In the genomic region with DNA sequence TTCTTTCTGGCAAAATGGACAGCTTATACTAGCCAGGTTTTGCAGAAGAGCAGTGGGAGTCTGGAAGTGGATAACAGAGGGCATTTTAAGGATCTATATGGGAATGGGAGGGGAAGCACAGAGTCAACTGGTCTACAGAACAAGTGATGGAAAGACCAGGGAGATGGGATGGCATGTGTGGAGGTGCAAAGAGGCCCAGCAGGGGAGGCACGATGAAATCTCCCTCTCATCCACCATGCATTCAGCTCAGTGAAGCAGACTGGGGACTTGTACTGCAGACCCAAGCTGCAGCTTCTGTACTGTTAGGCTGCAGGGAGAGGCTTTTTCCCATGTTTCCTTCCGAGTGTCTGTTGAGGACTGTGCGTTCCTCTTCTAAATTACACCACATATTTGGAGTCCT, we compare ENCODE assay signal across 8 mouse cellular contexts. TPM values are rescaled to one million over a fixed set of nuclear protein-coding genes. Genes with fewer than 3 reads are reported as not detected.
A peak's percentile ranks its signal among the peaks of the same experiment; 100 is the strongest.
DNase-seq lines count a peak whose midpoint lies in the region; ATAC-seq and TF ChIP-seq lines count a peak whose summit lies in the region.

No protein-coding gene starts in this region.

- H3K4me1 ChIP-seq in kidney, embryonic 15.5 days: peaks cover 11% of the 10 kb centered on the region; the same call in 1 of the 2 replicates
- H3K4me1 ChIP-seq in kidney, adult 2 months (ENCODE audit: control insufficient read depth, insufficient read depth, low read length): no peaks in the 10 kb centered on the region
- H3K4me1 ChIP-seq in forebrain, embryonic 14.5 days (ENCODE audit: control insufficient read depth, insufficient read depth, low read length): peaks cover 21% of the 10 kb centered on the region
- peaks cover 5% of the 10 kb centered on the region for H3K4me1 ChIP-seq in midbrain, embryonic 11.5 days (ENCODE audit: control insufficient read depth, insufficient read depth, low read length)

- H3K27ac ChIP-seq in kidney, embryonic 15.5 days: no peak overlapping the region
- no peak overlapping the region for H3K27ac ChIP-seq in kidney, adult 2 months (ENCODE audit: insufficient read depth, low read depth, low read length)
- H3K27ac ChIP-seq in forebrain, embryonic 14.5 days (ENCODE audit: low read depth, low read length): peak overlapping the region; percentile 96
- H3K27ac ChIP-seq in midbrain, embryonic 11.5 days (ENCODE audit: low read depth, low read length): peak overlapping the region; percentile 88

- H3K4me3 ChIP-seq in kidney, embryonic 15.5 days (replicated peaks): peak overlapping the region; percentile 52
- H3K4me3 ChIP-seq in kidney, adult 2 months (ENCODE audit: insufficient read depth, low read depth, low read length): no peak overlapping the region
- H3K4me3 ChIP-seq in forebrain, embryonic 14.5 days (ENCODE audit: low read depth, low read length): peak overlapping the region; percentile 64
- peak overlapping the region; percentile 66 for H3K4me3 ChIP-seq in midbrain, embryonic 11.5 days (ENCODE audit: low read depth, low read length)

- TF ChIP-seq POLR2A in kidney, adult 2 months (IDR thresholded peaks at IDR 0.05; ENCODE audit: low read depth, low read length): no peak

- H3K9me3 ChIP-seq in kidney, embryonic 15.5 days (replicated peaks): no peaks in the 10 kb centered on the region
- H3K9me3 ChIP-seq in forebrain, embryonic 14.5 days (replicated peaks; ENCODE audit: control insufficient read depth, low read length): no peaks in the 10 kb centered on the region
- H3K9me3 ChIP-seq in midbrain, embryonic 11.5 days (ENCODE audit: control insufficient read depth, low read length): no peaks in the 10 kb centered on the region

- intact Hi-C loops in left cerebral cortex, postnatal 25 days (cut with DNase I): loop anchor here (2.0 kb wide), 1 partner anchor 37 kb away; a partner anchor contains a TSS

- no peak for TF ChIP-seq CTCF in kidney, adult 2 months (conservative IDR thresholded peaks at IDR 0.05; ENCODE audit: insufficient read depth, insufficient read length, low read depth, low read length)

- ATAC-seq in kidney, embryonic 15.5 days (replicated peaks; ENCODE audit: low FRiP score): no peak
- ATAC-seq in forebrain, embryonic 14.5 days: peak; percentile 21
- ATAC-seq in midbrain, embryonic 11.5 days (ENCODE audit: low FRiP score): no peak; the same call in 1 of the 2 replicates

- 46% methylated on average over 3 of the region's 3 CpGs for WGBS in kidney, embryonic 15.5 days
- WGBS in kidney, adult 2 months: 54% methylated on average over 3 of the region's 3 CpGs
- whole genome bisulfite sequencing in forebrain, embryonic 14.5 days: 8% methylated on average over 3 of the region's 3 CpGs
- WGBS in midbrain, embryonic 11.5 days: 43% methylated on average over 3 of the region's 3 CpGs

- peak overlapping the region; percentile 86 for H3K4me2 ChIP-seq in kidney, embryonic 15.5 days
- H3K4me2 ChIP-seq in forebrain, embryonic 14.5 days (ENCODE audit: low read length): peak overlapping the region; percentile 78
- peak overlapping the region; percentile 65 for H3K4me2 ChIP-seq in midbrain, embryonic 11.5 days

- no peak overlapping the region; the same call in 1 of the 2 replicates for H3K9ac ChIP-seq in kidney, embryonic 15.5 days
- peak overlapping the region; percentile 92 for H3K9ac ChIP-seq in forebrain, embryonic 14.5 days (ENCODE audit: low read length)
- peak overlapping the region; percentile 57 for H3K9ac ChIP-seq in midbrain, embryonic 11.5 days (ENCODE audit: low read length)

- no peaks in the 10 kb centered on the region for H3K36me3 ChIP-seq in kidney, embryonic 15.5 days
- no peaks in the 10 kb centered on the region for H3K36me3 ChIP-seq in kidney, adult 2 months (ENCODE audit: control insufficient read depth, insufficient read depth, low read length)
- peaks cover 17% of the 10 kb centered on the region for H3K36me3 ChIP-seq in forebrain, embryonic 14.5 days (ENCODE audit: control insufficient read depth, insufficient read depth, low read length)
- H3K36me3 ChIP-seq in midbrain, embryonic 11.5 days (ENCODE audit: control insufficient read depth, insufficient read depth, low read length): peaks cover 2% of the 10 kb centered on the region; the same call in 1 of the 2 replicates

- peaks cover 30% of the 10 kb centered on the region for H3K27me3 ChIP-seq in kidney, embryonic 15.5 days
- peaks cover 2% of the 10 kb centered on the region for H3K27me3 ChIP-seq in kidney, adult 2 months (replicated peaks; ENCODE audit: control insufficient read depth, insufficient read depth, low read length)
- no peaks in the 10 kb centered on the region for H3K27me3 ChIP-seq in forebrain, embryonic 14.5 days (replicated peaks; ENCODE audit: control insufficient read depth, insufficient read depth, low read length)
- no peaks in the 10 kb centered on the region for H3K27me3 ChIP-seq in midbrain, embryonic 11.5 days (ENCODE audit: control insufficient read depth, insufficient read depth, low read length)

- DNase-seq in kidney, adult 2 months: no peak
- peak; percentile 72 for DNase-seq in cerebellum, adult 9-10 months
- DNase-seq in forebrain, embryonic 14.5 days (ENCODE audit: low spot score): peak; percentile 56
- no peak for DNase-seq in midbrain, embryonic 11.5 days (ENCODE audit: low spot score, missing footprints)
- DNase-seq in gastrocnemius, postnatal 10 days: no peak
- no peak for DNase-seq in left cerebral cortex, postnatal 25 days (ENCODE audit: low spot score in 2 of 2)
- DNase-seq in kidney, adult 11 months: no peak

RNA-seq across cellular contexts. Expression of a gene that starts 12.2 kb away (rescaled TPM):
- 5.1 and 7.2 TPM in 2 replicates for polyA plus RNA-seq in kidney, embryonic 15.5 days (2015; fragmentation: Nextera tagmentation; extraction: Ambion mirVana)
- polyA plus RNA-seq in kidney, adult 2 months (2012; rRNA removed): 0.33 and 0.60 TPM in 2 replicates
- polyA plus RNA-seq in forebrain, embryonic 14.5 days (2014; fragmentation: Nextera tagmentation; extraction: Ambion mirVana): 620 and 684 TPM in 2 replicates
- polyA plus RNA-seq in midbrain, embryonic 11.5 days (2014; fragmentation: Nextera tagmentation; extraction: Ambion mirVana): 385 and 411 TPM in 2 replicates
- 1 to 10 TPM; 4.4 to 6.5 TPM for total RNA-seq in gastrocnemius, postnatal 10 days (2021)
- 100 to 1,000 TPM; 286 to 301 TPM for total RNA-seq in left cerebral cortex, postnatal 25 days (2021)

RNA-seq across cellular contexts. Expression of a gene that starts 36.7 kb away (rescaled TPM):
- 114 and 116 TPM in 2 replicates for polyA plus RNA-seq in kidney, embryonic 15.5 days (2015; fragmentation: Nextera tagmentation; extraction: Ambion mirVana)
- 85.9 and 94.1 TPM in 2 replicates for polyA plus RNA-seq in kidney, adult 2 months (2012; rRNA removed)
- polyA plus RNA-seq in forebrain, embryonic 14.5 days (2014; fragmentation: Nextera tagmentation; extraction: Ambion mirVana): 89.9 and 92.9 TPM in 2 replicates
- 70.3 TPM in 2 replicates for polyA plus RNA-seq in midbrain, embryonic 11.5 days (2014; fragmentation: Nextera tagmentation; extraction: Ambion mirVana)
- total RNA-seq in gastrocnemius, postnatal 10 days (2021): 10 to 100 TPM; 46.6 to 56.8 TPM
- total RNA-seq in left cerebral cortex, postnatal 25 days (2021): 100 to 1,000 TPM; 108 to 118 TPM

Comparison
In these comparisons a context has a peak if more than half of its experiments do, and no peak if none do; other contexts are left out.
1. H3K27ac ChIP-seq: peak in forebrain, embryonic 14.5 days (single experiment) and midbrain, embryonic 11.5 days (single experiment); none in kidney, embryonic 15.5 days (single experiment) and kidney, adult 2 months (single experiment).
2. DNase-seq: peak in cerebellum, adult 9-10 months (single experiment) and forebrain, embryonic 14.5 days (single experiment); none in kidney, adult 2 months (single experiment), midbrain, embryonic 11.5 days (single experiment), gastrocnemius, postnatal 10 days (single experiment), left cerebral cortex, postnatal 25 days (0 of 2) and kidney, adult 11 months (single experiment).
3. RNA of a gene that starts 12.2 kb away (polyA plus RNA-seq): 620 to 684 TPM in forebrain, embryonic 14.5 days and 385 to 411 TPM in midbrain, embryonic 11.5 days; 5.1 to 7.2 TPM in kidney, embryonic 15.5 days and 0.33 to 0.60 TPM in kidney, adult 2 months; every median in the first group is over 10 times any median in the second.
4. Peak in every context shown above with its lines, with median percentiles within 50 percentile points of each other: H3K4me2 ChIP-seq.